In genomic region chr10:10471961-10472610, GRCm38 (mm10) we compare ENCODE assay signal across 8 mouse cellular contexts. TPM values are rescaled to one million over a fixed set of nuclear protein-coding genes. Genes with fewer than 3 reads are reported as not detected.
DNase-seq lines count a peak whose midpoint lies in the region; ATAC-seq lines count a peak whose summit lies in the region.

Adgb (minus strand) TSS chr10:10472326.

- no peaks in the 10 kb centered on the region for H3K27me3 ChIP-seq in liver, embryonic 16.5 days (ENCODE audit: control insufficient read depth, insufficient read depth, low read depth, low read length)
- no peaks in the 10 kb centered on the region for H3K27me3 ChIP-seq in neural tube, embryonic 12.5 days (replicated peaks)

- peak within 1 kb of the TSS; percentile 19 for H3K4me2 ChIP-seq in liver, embryonic 16.5 days (ENCODE audit: low read depth, low read length)
- peak within 1 kb of the TSS; percentile 58 for H3K4me2 ChIP-seq in neural tube, embryonic 12.5 days (replicated peaks)

- H3K9me3 ChIP-seq in liver, embryonic 16.5 days (replicated peaks; ENCODE audit: control insufficient read depth, low read length), result no peaks in the 10 kb centered on the region
- H3K9me3 ChIP-seq in neural tube, embryonic 12.5 days, result no peaks in the 10 kb centered on the region

- no peaks in the 10 kb centered on the region; the same call in 1 of the 2 replicates for H3K4me1 ChIP-seq in liver, embryonic 16.5 days (ENCODE audit: control insufficient read depth, low read depth, low read length)
- peaks cover 8% of the 10 kb centered on the region; the same call in 1 of the 2 replicates for H3K4me1 ChIP-seq in neural tube, embryonic 12.5 days

- peak; percentile 65 for DNase-seq in MN1 (ENCODE audit: low spot score)
- DNase-seq in cerebellum, postnatal 10 days, result peak; percentile 73 to 83
- peak; percentile 40 to 59 for DNase-seq in frontal cortex, postnatal 14 days (ENCODE audit: low spot score in 2 of 2)
- DNase-seq in layer of hippocampus, adult 8-10 months (ENCODE audit: low spot score in 2 of 2), result peak; percentile 33 to 47
- peak; percentile 15 for DNase-seq in thymus, postnatal 0 days (ENCODE audit: low spot score)

- H3K27ac ChIP-seq in liver, embryonic 16.5 days (ENCODE audit: low read length), result no peak within 1 kb of the TSS
- H3K27ac ChIP-seq in neural tube, embryonic 12.5 days, result no peak within 1 kb of the TSS

- H3K36me3 ChIP-seq in liver, embryonic 16.5 days (ENCODE audit: control insufficient read depth, insufficient read depth), result no peaks in the 10 kb centered on the region
- no peaks in the 10 kb centered on the region for H3K36me3 ChIP-seq in neural tube, embryonic 12.5 days

- 8% methylated on average over 22 of the region's 22 CpGs for WGBS in liver, embryonic 16.5 days (ENCODE audit: insufficient replicate concordance)
- WGBS in neural tube, embryonic 12.5 days, result 8% methylated on average over 22 of the region's 22 CpGs

- H3K4me3 ChIP-seq in liver, embryonic 16.5 days (ENCODE audit: low read depth, low read length), result no peak within 1 kb of the TSS
- H3K4me3 ChIP-seq in neural tube, embryonic 12.5 days, result 0 out of 2 replicates have a peak within 1 kb of the TSS, but pooled peaks have one; percentile 7

- ATAC-seq in hematopoietic stem cell, adult 5-6 weeks (replicated peaks in 1 of 2; ENCODE audit: insufficient read depth in 1 of 2, low FRiP score in 2 of 2, low TSS enrichment in 1 of 2, low read depth in 1 of 2, poor library complexity in 2 of 2, severe bottlenecking in 2 of 2), result peak; percentile 57 to 60
- peak; percentile 73 for ATAC-seq in liver, embryonic 16.5 days (ENCODE audit: low read depth)
- peak; percentile 91 for ATAC-seq in neural tube, embryonic 12.5 days (ENCODE audit: low FRiP score, low read depth)

- H3K9ac ChIP-seq in liver, embryonic 16.5 days (ENCODE audit: low read depth, low read length), result no peak within 1 kb of the TSS
- no peak within 1 kb of the TSS for H3K9ac ChIP-seq in neural tube, embryonic 12.5 days

RNA-seq across cellular contexts. Expression of gene Adgb, which starts in this region (rescaled TPM):
- not detected in 2 replicates for total RNA-seq in hematopoietic stem cell, adult 5-6 weeks (2017)
- total RNA-seq in layer of hippocampus, adult 8-10 months (2022), result under 1 TPM; 0.39 to 0.90 (median 0.62) TPM
- polyA plus RNA-seq in liver, embryonic 16.5 days (2015; fragmentation: Nextera tagmentation; extraction: Ambion mirVana), result 0.53 and 0.54 TPM in 2 replicates
- polyA plus RNA-seq in neural tube, embryonic 12.5 days (2016; fragmentation: Nextera tagmentation; extraction: Ambion mirVana), result 0.11 and 0.19 TPM in 2 replicates
- 0.59 and 0.73 TPM in 2 replicates for polyA plus RNA-seq in thymus, postnatal 0 days (2015; fragmentation: Nextera tagmentation; extraction: Ambion mirVana)

Comparison
In these comparisons a context has a peak if more than half of its experiments do, and no peak if none do; other contexts are left out.
1. Peak in ATAC-seq in hematopoietic stem cell, adult 5-6 weeks; RNA of the gene not detected or under 1 TPM.
2. Peak in DNase-seq in layer of hippocampus, adult 8-10 months; RNA of the gene not detected or under 1 TPM.
3. Peak in ATAC-seq and H3K4me2 ChIP-seq in liver, embryonic 16.5 days; RNA of the gene not detected or under 1 TPM.
4. Peak in ATAC-seq, H3K4me3 ChIP-seq and H3K4me2 ChIP-seq in neural tube, embryonic 12.5 days; RNA of the gene not detected or under 1 TPM.
5. Peak in DNase-seq in thymus, postnatal 0 days; RNA of the gene not detected or under 1 TPM.
6. DNase-seq: peak in every context shown above with its lines; median percentile 78 in cerebellum, postnatal 10 days; 65 in MN1; 50 in frontal cortex, postnatal 14 days; 40 in layer of hippocampus, adult 8-10 months; 15 in thymus, postnatal 0 days.